Mouse (Mus musculus): ENCODE data around the gene Cdk19.

Cdk19 gene

DNA sequence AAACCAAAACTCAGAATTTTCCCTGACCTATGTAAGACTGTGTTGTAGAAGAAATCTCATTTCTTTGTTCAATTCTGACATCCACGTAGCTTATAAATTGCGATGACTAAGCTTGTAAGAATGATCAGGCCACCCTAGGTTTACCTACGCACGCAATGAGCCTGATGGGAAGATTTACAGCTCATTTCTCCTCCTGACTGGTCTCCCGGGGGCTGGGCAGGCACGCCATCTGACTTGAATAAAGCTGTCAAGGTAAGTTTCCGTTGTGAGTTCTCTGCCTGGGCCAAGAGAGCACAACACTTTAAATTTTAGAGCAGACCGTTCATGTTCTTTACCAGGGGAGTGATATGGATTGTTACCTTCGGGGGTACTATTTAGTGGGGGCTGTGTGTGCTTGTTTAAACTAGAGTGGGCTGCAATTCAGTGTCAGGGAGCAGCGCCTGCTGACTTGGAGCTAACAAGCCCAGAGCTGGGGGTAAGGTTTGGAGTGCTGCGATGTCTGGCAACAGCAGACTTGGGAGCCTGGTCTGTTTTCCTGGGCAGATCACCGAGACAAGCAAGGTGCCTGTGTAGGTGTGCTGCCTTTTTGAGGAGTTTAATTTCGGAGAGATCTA, at the start of gene Cdk19:
Gene Cdk19 (plus strand): TSS at position 214 of the 614 bp plus-strand sequence.
- no peak for DNase-seq (ENCODE audit: low spot score in 2 of 2)

DNA sequence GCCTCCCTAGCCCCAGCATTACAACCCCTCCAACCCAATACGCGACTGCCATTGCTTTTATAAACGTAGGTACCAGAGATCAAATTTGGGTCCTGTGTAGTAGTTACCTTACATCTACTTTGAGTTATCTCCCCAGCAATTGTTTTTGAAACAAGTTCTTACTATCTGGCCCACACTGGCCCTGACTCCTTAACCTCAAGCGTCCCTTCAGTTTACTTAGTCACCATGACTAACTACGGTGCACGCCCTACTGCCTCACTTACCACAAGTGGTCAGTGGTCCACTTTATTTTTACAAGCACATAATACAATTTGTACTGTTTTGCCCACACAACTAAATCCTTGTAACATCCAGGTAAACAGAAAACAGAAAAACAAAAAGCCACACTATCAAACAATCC, 46.7 kb upstream of the Cdk19 start:
- DNase-seq (ENCODE audit: low spot score in 2 of 2), result no peak

DNA sequence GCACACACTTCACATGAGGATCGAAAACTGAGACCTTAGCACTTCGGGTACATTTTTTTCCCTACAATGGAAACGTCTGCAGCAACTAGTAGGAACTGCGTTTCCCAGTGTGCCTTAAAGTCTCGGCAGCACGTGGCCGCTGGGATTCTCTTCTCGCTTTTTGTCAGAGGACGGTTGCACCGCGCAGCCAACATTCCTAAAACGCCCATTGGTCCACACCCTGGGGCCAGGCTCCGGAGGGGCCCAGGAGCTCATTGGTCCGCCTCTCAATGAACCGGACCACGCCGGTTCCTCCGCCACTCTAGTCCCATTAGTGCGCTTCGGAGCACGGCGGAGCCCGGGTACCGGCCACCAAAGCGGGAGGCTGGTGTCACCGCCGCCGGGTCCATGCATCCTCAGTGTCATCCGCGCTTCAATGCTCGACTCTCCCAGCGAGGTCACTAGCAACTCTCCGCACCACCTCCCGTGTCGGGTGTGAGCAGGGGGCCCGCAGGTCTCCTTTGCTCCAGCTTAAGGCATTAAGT, 38.7 kb upstream of the Cdk19 start:
- peak; percentile 62 to 65 for DNase-seq (ENCODE audit: low spot score in 2 of 2)

DNA sequence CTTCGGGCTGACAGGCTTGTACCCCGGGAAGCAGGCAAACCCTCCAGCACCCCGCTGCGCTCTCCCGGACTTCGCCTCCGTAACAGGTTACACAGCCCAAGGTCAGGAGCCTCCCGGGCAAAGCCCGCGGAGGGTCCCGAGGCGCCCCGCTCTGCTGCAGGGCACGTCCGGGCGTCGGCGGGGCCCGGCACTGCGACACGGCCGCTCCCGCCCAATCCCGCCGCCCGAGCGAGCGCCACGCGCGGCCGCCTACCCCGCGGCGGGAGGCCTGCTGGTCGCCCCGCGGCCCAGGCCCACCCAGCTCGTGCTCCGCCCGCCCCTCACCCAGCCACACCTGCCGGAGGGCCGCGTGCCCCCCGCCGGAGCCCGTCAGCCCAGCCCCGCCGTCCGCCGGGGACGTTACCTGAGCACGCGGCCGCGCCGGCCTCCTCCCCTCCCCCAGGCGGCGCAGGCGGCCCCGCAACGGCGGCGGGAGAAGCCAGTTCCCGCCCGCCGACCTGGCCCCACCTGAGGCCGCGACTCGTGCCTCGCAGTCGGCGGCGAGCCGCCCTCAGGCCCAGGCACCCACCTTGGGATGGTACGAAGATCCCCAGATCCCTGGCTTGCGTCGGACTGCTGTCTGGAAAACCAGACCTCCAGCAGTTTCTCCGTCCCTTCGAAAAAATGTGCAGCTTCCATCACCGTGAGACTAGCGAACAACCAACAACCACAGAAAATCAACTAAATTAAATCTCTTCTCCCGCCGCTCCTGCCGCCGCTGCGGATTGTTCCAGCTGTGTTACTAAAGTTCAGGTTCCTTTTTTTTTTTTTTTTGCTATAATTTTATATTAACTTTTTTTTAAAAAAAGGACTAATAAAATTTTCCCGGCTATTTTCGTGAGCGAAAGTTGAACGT, 37.9 kb upstream of the Cdk19 start:
- peak; percentile 15 to 20 for DNase-seq (ENCODE audit: low spot score in 2 of 2)

DNA sequence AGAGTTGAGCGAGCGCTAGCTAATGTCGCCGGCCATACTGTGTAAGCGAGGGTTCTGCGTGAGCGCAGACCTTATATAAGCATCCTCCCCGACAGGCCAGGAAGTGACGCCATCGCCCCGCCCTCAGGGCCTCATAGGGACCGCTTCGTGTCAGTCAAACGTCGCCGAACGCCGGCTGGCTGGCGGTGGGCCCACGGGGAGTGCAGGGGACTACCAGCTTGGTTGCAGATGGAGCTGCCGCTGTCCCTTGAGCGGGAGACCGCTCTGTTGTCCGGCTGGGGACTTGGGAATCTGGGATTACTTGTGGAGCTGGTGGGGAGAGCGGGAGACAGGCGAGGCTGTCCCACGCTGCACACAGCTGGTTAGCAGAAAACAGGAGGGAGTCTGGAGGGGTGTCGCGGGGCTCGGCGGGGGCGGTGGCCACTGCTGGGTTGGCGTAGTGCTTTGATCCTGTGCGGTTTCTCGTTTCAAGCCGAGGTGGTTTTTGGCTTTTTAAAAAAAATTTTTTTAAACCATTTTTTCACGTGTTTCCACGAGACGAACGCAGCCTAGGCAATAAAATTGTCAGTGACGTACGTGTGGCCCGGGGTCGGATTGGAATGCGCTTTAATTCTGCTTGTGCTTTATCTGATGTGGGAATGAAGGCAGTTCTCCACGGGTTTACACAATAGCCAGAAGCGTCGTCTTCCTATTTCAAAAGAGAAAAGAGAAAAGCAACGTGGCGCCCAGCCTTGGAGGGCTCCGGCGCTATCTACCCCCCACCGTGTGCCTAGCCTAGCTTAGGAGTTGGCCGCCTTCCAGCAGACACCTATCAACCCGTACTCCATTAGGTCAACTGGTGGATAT, 37.0 kb upstream of the Cdk19 start, which contains the start of gene Amd1:
Gene Amd1 (minus strand): TSS at position 47 of the 846 bp plus-strand sequence.
- peak; percentile 98 to 100 for DNase-seq (ENCODE audit: low spot score in 2 of 2)

DNA sequence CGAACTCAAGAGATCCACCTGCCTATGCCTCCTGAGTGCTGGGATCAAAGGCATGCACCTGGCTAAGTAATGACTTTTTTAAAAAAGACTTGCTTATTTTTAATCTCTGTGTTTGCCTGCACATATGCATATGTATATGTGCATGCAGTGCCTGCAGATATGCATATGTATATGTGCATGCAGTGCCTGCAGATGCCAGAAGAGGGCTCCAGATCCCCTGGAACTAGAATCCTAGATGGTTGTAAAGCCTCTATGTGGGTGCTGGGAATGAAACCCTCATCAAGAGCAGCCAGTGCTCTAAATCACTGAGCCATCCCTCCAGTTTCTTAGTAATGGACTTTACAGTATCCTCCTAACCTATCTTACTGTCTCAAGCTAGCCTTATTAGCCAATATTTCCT, 33.4 kb upstream of the Cdk19 start:
- DNase-seq (ENCODE audit: low spot score in 2 of 2), result no peak

DNA sequence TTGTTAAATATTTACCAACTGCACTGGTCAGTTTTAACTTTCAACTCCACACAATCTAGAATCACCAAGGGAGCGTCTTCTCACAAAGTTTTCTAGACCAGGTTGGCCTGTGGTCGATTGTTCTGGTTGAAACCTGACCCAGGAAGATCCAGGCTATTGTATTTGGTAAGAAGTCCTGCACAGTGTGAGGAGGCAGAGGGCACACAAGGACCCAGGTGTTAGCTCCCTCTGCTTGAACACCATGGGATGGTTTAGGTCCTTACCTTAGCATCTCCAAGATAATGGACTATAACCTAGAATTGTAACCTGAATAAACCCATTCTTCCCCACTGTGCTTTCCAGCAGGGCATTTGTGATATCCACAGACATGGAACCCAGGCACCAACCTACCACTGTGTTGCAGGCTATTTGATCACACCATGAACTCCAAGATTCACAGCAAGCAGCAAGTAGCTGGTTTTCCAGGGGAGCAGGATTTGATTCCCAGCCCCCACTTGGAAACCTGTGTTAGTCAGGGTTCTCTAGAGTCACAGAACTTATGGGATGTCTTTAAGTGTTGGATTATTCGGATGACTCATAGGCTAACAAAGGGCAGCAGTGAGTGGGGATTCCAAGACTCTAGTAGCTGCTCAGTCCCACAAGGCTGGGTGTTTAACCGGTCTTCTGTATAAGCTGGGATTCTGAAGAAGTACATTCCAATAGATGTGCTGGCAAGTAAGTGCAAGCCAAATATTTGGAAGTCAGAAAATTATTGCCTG, 31.4 kb upstream of the Cdk19 start:
- DNase-seq (ENCODE audit: low spot score in 2 of 2), result no peak

DNA sequence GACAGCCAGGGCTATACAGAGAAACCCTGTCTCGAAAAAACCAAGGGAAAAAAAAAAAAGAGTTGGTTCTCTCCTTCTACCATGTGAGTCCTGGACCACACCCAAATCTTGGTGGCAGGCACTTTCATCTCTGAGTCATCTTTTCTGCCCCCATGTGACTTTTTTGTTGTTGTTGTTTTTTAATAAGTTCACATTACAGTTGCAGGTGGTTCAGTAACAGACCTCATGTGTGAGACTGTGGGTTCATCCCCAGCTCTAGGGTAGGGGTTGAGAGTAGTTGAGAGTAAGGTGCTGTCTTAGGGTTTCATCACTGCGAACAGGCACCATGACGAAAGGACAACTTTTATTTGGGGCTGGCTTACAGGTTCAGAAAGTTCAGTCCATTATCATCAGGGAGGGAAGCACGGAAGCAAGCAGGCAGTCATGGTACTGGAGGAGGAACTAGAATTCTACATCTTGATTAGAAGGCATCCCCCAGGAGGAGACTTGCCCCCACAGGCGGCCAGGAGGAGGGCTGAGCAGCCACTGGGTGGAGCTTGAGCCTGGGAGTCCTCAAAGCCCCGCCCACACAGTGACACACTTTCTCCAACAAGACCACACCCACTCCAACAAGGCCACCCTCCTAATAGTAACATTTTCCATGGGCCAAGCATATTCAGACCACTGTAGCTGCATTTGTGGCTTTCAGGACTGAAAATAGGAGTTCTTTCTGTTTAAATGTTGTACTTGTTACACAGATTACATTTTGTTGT, 29.3 kb upstream of the Cdk19 start:
- DNase-seq (ENCODE audit: low spot score in 2 of 2), result no peak

DNA sequence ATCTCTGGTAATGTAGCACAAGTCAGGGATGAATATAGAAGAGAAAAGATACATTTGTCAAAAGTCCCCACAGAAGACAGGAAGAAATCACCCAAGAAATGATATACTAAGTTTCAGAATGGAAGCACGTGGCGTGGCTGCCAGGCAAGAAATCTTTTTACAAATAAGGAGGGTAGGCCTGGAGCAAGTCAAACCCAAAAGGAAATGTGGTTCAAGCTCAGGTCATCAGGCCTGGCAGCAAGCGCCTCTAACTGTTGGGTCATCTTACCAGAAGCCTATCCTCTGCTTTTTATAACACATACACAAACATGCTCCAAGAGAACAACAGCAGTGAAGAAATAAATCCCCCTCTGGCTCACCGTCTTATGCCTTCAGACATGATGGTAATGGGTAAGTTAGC, 26.6 kb upstream of the Cdk19 start:
- no peak for DNase-seq (ENCODE audit: low spot score in 2 of 2)

DNA sequence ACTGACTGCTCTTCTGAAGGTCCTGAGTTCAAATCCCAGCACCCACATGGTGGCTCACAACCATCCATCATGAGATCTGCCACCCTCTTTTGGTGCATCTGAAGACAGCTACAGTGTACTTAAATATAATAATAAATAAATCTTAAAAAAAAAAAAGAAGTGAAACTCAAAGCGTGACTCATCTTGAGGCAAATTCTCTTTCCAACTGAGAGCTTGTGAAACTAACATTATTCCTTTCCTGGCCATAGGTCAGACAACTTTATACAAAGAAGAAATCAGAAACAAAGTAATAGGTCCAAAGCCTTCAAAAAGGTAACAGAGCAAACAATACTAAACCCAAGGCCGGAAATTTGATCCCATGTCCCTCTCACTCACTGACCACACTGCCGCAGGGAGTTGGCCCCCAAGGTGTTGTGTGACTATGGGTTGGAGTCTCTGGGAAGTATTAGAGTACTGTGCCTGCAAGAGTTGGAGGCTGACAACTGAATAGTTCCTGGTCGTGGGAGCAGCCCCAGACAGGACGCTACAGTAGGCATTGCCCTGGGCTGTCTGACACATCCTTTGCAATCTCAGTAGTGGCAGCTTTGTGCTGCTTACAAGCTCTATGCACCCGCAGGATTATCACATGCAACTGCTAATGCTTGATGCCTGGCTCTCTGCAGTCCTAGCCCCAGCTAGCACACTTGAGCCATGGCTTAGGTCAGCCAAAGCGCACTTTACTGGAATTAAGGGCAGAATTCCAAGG, 22.4 kb upstream of the Cdk19 start:
- DNase-seq (ENCODE audit: low spot score in 2 of 2), result no peak

DNA sequence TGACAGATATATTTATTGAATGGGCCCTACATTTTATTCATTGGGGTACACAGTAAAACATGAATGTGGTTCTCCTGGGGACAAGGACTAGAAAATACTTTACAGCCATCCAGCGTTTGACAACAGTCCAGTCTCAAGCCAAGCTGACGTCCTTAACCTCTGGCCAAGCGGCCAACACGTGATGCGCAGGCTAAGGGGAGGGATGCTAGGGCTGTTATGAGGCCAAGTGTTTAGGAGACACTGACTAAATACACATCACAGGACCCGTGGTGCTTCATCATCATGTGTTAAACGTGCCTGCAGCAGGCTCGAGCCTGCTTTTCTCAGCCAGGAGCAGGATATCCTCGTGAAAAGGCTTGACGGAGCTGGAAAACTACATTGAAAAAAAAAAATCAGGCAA, 19.1 kb upstream of the Cdk19 start:
- no peak for DNase-seq (ENCODE audit: low spot score in 2 of 2)

DNA sequence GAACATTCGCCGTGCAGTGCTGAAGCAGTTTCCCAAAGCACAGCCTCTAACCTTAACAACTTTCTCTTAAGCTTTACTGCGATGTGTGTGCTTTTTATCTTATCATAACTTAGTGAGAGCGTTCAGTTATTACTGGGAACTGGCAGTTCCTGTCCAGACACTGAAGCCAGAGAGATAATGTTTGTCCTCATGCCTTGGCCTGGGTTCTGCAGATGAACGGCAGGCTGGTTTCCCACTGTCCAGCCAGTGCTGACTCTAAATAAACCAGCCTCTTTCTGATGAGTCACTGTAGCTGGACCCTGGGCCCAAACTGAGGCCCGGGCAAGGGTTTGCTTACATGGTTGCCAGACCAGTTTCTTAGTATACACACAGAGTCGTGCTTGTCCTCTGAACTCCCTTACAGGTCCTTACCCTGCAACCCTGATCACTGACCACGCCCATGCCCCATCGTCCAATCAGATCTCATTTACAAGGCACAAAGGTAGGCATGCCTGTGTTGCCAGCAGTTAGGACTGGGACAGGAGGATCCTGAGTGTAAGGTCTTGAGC, 11.3 kb upstream of the Cdk19 start:
- DNase-seq (ENCODE audit: low spot score in 2 of 2), result no peak

DNA sequence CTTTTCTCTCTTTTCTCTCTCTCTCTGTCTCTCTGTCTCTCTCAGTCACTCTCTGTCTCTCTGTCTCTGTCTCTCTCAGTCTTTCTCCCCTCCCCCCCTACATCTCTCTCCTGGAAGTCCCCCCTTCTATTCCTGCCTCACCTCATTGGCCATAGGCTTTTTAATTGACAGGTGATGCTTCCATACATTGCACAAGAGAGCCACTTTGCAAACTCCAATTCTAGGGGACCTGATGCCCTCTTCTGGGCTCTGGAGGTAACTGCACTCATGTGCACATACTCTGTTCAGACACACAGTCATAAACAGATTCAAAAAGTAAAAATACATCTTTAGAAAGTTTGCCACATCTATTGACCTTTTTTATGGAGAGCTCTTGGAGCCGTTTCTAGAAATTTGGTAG, 9.1 kb upstream of the Cdk19 start:
- DNase-seq (ENCODE audit: low spot score in 2 of 2), result no peak

DNA sequence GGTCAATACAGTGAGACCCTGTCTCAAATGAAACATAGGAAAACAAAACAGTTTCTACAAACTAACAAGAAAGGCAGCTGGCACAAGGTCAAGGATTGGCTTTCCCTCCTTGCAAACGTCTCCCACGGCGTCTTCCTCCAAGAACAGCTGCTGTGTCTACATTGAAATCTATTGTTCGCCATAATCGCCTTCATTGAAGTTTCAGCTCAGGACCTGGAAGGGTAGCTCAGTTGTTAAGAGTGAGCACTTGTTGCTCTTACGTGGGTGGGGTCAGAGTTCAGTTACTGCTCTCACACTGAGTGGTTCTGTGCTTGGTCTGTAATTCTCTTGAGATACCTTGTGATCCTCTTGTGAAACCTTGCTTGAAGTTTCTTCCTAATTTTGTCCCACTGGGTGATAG, 6.5 kb upstream of the Cdk19 start:
- no peak for DNase-seq (ENCODE audit: low spot score in 2 of 2)

DNA sequence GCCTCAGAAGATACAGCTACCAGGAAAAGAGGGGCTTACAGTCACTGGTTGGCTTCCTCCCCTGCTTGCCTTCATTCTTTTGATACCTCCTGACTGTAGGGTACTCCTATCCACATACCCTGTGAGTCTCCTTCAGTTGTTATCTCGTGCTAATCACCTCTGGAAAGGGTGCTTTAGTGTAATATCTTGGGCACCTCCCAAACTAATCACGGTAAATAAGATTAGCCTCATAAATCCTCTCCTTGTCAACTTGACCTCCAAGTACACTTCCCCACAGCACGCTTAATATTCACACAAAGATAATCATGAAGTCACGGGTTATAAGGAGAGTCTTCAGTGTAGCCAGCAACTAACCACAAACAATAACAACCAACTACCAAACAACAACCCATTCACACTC, 2.7 kb downstream of the Cdk19 start:
- DNase-seq (ENCODE audit: low spot score in 2 of 2), result no peak

DNA sequence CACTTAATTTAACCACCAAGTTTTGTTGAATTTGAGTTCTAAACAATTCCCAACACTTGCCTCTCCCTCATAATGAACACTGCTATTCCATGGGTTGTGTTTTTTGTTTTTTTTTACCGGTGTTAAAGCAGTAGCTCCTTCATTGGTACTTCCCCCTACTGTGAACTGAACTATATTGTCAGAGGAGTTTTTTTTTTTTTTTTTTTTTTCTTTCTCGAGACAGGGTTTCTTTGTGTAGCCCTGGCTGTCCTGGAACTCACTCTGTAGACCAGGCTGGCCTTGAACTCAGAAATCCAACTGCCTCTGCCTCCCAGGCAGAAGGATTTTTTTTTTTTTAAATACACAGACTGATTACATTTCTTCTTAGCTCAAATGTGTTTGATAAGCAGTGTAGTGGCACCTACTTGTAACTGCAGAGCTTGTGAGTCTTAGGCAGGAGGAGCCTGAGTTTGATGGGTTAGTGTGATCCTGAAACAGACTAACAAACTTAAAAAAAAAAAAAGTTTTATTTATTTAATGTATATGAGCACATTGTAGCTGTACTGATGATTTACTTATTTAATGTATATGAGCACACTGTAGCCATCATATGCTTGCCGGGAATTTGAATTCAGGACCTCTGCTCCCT, 7.5 kb downstream of the Cdk19 start:
- no peak for DNase-seq (ENCODE audit: low spot score in 2 of 2)

DNA sequence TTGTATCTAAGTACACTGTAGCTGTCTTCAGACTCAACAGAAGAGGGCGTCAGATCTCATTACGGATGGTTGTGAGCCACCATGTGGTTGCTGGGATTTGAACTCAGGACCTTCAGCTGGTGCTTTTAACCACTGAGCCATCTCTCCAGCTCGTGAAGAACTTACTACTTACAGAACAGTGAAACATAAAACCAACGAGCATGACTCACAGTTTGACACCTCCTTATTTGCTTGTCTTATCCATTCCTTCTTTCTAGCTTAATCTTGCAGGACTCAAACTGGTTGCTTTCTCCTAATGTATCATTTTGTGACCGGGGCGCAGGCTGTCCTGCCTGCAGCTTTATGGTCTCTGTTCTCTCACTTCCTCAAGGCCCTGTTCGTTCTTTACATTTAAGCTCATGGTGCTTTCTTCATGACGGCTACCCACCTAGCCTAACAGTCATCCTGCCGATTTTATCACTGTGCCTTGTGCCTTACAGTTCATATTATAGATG, 8.1 kb downstream of the Cdk19 start:
- DNase-seq (ENCODE audit: low spot score in 2 of 2), result no peak

DNA sequence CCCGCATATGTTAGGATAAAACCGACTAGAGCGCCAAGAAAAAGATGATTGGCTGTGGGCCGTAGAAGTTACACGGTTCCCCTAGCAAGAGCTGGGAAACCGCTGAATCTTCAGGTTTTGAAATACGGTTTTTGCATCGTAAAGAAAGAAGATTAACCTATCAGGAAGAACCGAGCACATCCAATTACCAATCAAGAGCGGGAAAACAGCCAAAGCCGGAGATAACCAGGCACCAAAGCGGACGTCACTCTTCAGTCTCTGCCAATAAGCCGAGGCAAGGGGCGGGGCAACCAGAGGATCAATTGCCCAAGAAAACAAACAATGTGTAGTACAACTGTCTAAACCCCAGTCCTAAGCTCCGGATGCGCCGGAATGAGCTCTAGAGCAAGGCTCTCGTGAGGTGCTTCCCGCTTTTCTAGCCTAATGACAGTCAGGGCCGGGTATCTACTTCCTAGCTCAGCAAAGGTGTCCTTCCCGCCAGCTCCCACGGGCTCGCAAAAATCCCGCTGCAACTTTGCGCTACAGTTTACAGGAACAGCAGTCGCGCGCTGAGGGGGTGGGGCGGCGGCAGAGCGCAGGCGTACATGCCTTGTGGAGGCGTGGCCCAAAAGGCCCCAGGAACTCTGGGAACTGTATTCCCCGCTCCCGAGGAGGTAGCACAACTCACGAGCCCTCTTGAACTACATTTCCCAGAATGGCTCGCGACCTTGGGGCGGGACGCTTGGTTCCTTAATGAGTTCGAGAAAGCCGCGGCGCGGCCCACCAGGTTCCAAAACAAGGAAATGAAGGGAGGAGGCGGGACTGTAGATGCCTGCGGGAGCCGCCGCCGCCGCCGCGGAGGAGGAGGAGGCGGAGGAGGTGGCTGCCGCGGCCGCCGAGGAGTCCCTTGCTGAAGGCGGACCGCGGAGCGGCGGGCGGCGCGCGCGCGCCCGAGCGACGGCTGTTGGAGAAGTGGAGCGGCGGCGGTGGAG, 9.5 kb downstream of the Cdk19 start:
- DNase-seq (ENCODE audit: low spot score in 2 of 2), result peak; percentile 89 to 94

All from frontal cortex, postnatal 25 days (tissue).